Mouse (Mus musculus) embryonic facial prominence, embryonic 11.5 days (tissue): Measurements from ENCODE around the gene Mrps18b. TPM values are rescaled to one million over a fixed set of nuclear protein-coding genes. Genes with fewer than 3 reads are reported as not detected.

Source experiments
- ATAC-seq: fragments of 200-750 bp; cut with Nextera tagmentation; replicated peaks from 2 replicates; pipeline ENCODE4 v1.8.0; 2017; ENCODE audit warnings: low read depth; ENCODE audit not compliant: insufficient number of reproducible peaks, low FRiP score, low TSS enrichment
- DNase-seq: peaks from one replicate; pipeline ENCODE4 v3.0.0-alpha.2; 2015; ENCODE audit warnings: low spot score
- H3K27ac ChIP-seq: fragments of 300-500 bp; sonication (generic); replicated peaks from 2 replicates; pipeline ENCODE4 v1.5.1; 2014; ENCODE audit warnings: mild to moderate bottlenecking, low read depth, low read length, control low read depth
- H3K27me3 ChIP-seq: fragments of 300-500 bp; sonication (generic); 2 replicates; pipeline ENCODE4 v1.6.1; 2014; ENCODE audit warnings: mild to moderate bottlenecking, low read length, moderate library complexity, mixed read lengths; ENCODE audit not compliant: control insufficient read depth, insufficient read depth
- H3K36me3 ChIP-seq: fragments of 300-500 bp; sonication (generic); replicated peaks from 2 replicates; pipeline ENCODE4 v1.6.1; 2014; ENCODE audit warnings: low read depth, mild to moderate bottlenecking, low read length, moderate library complexity, mixed read lengths; ENCODE audit not compliant: control insufficient read depth, insufficient read depth
- H3K4me1 ChIP-seq: fragments of 300-500 bp; sonication (generic); 2 replicates; pipeline ENCODE4 v1.6.1; 2014; ENCODE audit warnings: low read length, mixed read lengths; ENCODE audit not compliant: control insufficient read depth, insufficient read depth
- H3K4me2 ChIP-seq: fragments of 300-500 bp; sonication (generic); 2 replicates; pipeline ENCODE4 v1.6.1; 2014; ENCODE audit warnings: low read depth, mild to moderate bottlenecking, control low read depth, low read length, moderate library complexity
- H3K4me3 ChIP-seq: fragments of 300-500 bp; sonication (generic); 2 replicates; pipeline ENCODE4 v1.5.1; 2014; ENCODE audit warnings: low read depth, low read length, control low read depth
- H3K9ac ChIP-seq: fragments of 300-500 bp; sonication (generic); replicated peaks from 2 replicates; pipeline ENCODE4 v1.6.1; 2014; ENCODE audit warnings: mild to moderate bottlenecking, control low read depth, low read length
- H3K9me3 ChIP-seq: fragments of 300-500 bp; sonication (generic); replicated peaks from 2 replicates; pipeline ENCODE4 v1.6.1; 2016; ENCODE audit warnings: mild to moderate bottlenecking, low read length, inconsistent platforms, mixed read lengths; ENCODE audit not compliant: control insufficient read depth
- WGBS: fragments of 180-500 bp; shearing (Covaris S2); extraction: QIAGEN DNeasy Blood & Tissue Kit; methylation state at CpG from one replicate; pipeline ENCODE4 v1.1.7; 2014; 5-methylcytosine and 5-hydroxymethylcytosine counted together
- polyA plus RNA-seq: library from polyadenylated mRNA; unstranded; fragments of >200 nt; fragmentation: Nextera tagmentation; extraction: Ambion mirVana; gene quantifications from 2 replicates; pipeline ENCODE4 v1.2.1, GENCODE M21; 2014

The Mrps18b gene
- polyA plus RNA-seq, 1 experiment from 2014 or later = 69.5 TPM

DNA sequence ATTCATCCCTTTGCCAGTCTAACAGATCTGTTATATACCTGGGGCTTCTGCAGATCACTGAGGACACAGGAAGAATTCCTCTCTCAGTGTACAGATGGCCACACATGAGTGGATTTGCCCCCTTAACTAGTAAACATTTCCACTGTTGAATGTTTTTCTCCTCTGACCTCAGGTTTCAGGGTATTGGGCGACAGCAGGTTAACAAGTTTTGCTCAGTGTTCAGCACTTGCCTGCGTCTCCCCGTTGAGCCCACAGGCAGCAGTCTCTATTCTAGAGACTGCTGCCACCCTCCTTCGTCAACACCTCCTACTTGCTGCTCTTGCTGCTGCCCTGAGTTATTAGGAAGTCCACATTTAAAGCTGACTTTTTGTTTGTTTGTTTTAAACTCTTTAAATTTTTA, 5.5 kb upstream of the Mrps18b start:
- Histone ChIP-seq H3K27ac (no peak overlapping the region), H3K4me2 (no peak overlapping the region), H3K4me1 (no peaks in the 10 kb centered on the region; the same call in 1 of the 2 replicates), H3K27me3 (no peaks in the 10 kb centered on the region), H3K4me3 (no peak overlapping the region), H3K36me3 (peaks cover 10% of the 10 kb centered on the region), H3K9me3 (no peaks in the 10 kb centered on the region), H3K9ac (no peak overlapping the region)
- WGBS = 83% methylated on average over 4 of the region's 4 CpGs
- no peak for DNase-seq
- ATAC-seq = no peak

DNA sequence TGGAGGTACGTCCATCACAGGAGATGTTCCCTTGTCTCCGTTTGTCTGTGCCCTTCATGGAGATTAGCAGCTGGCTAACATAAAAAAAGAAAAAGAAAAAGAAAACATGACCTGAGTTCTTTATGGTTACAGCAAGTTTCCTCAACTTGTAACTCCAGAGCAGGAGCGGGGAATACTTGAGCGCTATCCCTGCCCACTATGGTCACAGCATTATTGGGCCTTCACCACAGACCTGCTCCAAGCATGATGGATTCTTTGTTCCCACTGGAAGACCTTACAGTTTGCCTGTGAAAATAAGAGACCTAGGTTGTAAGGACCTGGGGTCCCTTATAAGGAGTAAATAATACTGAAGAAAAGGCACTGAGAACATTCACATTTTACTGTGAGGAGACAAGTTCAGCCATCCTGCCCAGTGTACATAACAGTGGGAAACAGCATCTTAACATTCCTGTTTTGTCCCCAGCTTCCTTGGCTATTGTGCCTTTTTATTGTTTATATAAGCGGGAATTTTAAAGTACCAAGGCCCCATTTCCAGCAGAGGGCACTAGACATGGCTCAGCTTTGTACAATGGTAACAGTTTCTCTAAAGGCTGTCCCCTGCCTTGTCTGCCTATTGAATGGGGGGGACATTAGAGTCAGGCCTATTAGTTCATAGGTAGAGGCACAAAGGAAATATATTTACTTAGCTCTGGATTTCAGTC, 4.8 kb upstream of the Mrps18b start:
- Histone ChIP-seq H3K36me3 (peaks cover 8% of the 10 kb centered on the region), H3K4me3 (no peak overlapping the region), H3K9ac (no peak overlapping the region), H3K9me3 (no peaks in the 10 kb centered on the region), H3K4me2 (no peak overlapping the region), H3K4me1 (no peaks in the 10 kb centered on the region; the same call in 1 of the 2 replicates), H3K27ac (no peak overlapping the region), H3K27me3 (no peaks in the 10 kb centered on the region)
- 79% methylated on average over 5 of the region's 5 CpGs for WGBS
- ATAC-seq (no peak), DNase-seq (peak; percentile 79)

DNA sequence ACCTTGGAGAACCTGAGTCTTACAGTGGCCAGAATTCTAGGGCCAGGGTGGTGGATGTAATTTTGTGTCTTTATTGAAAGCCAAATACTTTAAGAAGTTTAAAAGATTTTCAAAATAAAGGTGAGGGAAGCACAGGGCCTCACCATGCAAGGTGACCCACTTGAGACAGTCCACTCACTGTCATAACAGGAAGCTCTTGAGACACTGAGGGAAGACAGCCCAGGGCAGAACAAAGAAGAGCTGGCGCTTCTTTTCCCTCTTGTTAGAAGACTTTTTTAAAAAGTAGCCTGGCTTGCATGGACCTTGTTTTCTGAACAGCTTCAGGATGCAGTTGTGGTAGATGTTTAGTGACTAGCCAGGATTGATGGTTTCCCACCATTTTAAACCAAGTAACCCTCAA, 4.2 kb upstream of the Mrps18b start:
- Histone ChIP-seq H3K36me3 (peaks cover 8% of the 10 kb centered on the region), H3K9ac (no peak overlapping the region), H3K4me2 (peak overlapping the region; percentile 1; the same call in 1 of the 2 replicates)

DNA sequence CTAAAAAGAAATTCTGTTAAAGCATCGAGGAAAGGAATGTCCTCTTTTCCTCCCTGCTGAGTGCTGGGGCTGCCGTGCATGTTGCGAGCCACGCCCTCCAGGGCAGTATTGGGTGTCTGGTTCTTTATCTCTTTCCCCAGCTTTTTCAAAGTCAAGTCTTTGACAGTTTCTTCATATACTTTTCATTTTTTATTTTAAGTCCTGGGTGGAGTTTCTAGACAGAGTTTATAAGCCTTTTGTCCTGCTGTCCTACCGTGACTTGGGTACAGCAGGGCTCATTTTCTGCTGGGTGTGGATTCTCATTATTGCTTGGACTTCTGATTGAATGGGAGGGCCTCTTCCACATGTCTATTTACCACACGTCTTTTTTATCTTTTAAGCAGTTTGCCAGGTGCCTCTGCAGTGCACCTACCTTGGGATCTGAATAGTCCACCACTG, 3.7 kb upstream of the Mrps18b start:
- no peaks in the 10 kb centered on the region for H3K27me3 ChIP-seq
- H3K9ac ChIP-seq = no peak overlapping the region; the same call in 1 of the 2 replicates
- DNase-seq = no peak
- no peaks in the 10 kb centered on the region; the same call in 1 of the 2 replicates for H3K4me1 ChIP-seq
- no peak overlapping the region for H3K4me3 ChIP-seq
- H3K9me3 ChIP-seq = no peaks in the 10 kb centered on the region
- no peak overlapping the region; the same call in 1 of the 2 replicates for H3K27ac ChIP-seq
- no peak for ATAC-seq
- peaks cover 6% of the 10 kb centered on the region for H3K36me3 ChIP-seq
- 66% methylated on average over 6 of the region's 6 CpGs for WGBS
- 0 out of 2 replicates have a peak overlapping the region, but pooled peaks have one; percentile 50 for H3K4me2 ChIP-seq

More for the DNA sequence above, 4.2 kb upstream of the Mrps18b start:
- no peak overlapping the region for H3K4me3 ChIP-seq
- 77% methylated on average over 1 of the region's 1 CpGs for WGBS
- H3K4me1 ChIP-seq = no peaks in the 10 kb centered on the region; the same call in 1 of the 2 replicates
- no peak overlapping the region; the same call in 1 of the 2 replicates for H3K27ac ChIP-seq
- H3K9me3 ChIP-seq = no peaks in the 10 kb centered on the region
- DNase-seq (no peak), ATAC-seq (no peak)
- no peaks in the 10 kb centered on the region for H3K27me3 ChIP-seq

DNA sequence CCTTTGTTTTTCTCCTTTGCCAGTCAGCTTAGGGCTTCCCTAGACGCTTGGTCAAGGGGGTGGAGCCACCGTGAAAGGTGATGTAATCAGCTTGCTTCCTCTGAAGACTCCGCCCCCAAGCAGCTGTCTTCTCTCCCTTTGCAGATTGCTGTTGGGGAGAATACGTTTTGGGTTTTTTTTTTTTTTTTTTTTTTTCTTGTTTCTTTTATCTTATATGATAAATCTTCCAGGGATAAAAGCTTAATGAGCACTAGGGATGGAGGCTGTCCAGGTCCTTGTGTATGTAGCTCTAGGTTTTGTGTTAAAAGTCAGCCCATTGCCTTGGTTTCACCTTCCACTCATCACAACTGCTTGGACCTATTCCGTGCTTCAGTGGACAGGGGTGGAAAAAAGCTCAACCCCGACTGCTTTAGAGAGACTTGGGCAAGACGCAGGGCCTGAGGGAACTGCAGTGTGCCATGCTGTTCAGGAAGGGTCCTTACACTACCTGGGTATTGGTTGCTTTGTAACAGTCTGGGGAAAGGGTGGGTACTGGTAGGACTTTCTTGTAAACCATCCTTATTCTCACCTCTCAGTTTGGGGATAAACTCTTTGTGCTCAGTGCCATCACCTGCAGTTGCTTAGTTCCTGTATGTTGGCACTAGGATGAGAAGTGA, 3.0 kb upstream of the Mrps18b start:
- no peak; the same call in 1 of the 2 replicates for ATAC-seq
- H3K36me3 ChIP-seq = peaks cover 5% of the 10 kb centered on the region; the same call in 1 of the 2 replicates

DNA sequence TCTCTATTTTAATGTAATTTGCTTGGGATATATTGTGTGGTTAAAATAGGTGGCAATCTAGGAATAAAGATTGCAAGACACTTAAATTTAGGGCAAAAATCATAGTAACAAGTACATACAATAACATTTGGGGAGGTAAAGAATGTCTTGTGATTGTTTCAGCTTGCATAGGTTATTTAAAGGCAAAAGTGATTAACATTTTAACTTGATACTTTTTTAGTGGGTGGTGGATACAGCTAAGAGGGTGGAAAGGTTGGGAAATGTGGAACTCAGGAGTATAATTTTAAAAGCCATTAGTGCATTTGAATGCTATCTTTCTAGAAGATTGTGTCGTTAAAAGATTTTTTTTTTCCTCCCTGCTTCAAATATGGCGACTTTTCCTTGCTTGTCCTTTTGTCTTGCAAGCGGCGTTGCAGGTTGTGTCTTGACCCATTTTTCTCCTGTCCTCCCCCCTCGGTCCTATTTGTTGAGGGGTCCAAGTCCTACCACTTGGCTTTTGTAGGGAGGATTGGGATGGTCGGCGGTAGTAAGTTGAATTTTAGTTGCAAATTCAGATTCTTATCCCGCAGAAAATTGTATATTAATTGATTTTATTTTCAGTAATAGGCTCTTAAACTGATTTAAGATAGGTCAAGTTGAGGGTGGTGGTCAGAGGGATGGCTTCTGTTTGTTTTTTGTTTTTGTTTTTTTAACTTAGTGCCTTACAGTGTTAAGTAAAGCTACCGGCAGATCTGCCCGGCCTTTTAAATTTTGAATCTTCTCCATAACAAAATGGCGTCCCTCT, 2.3 kb upstream of the Mrps18b start:
- H3K27me3 ChIP-seq = no peaks in the 10 kb centered on the region
- H3K4me3 ChIP-seq = peak overlapping the region; percentile 72
- 0% methylated on average over 11 of the region's 11 CpGs for WGBS
- no peaks in the 10 kb centered on the region; the same call in 1 of the 2 replicates for H3K4me1 ChIP-seq
- peak overlapping the region; percentile 99 for H3K9ac ChIP-seq
- peak overlapping the region; percentile 97 for H3K4me2 ChIP-seq
- no peaks in the 10 kb centered on the region for H3K9me3 ChIP-seq
- no peaks in the 10 kb centered on the region for H3K36me3 ChIP-seq
- peak; percentile 74 for DNase-seq
- ATAC-seq = no peak
- H3K27ac ChIP-seq = peak overlapping the region; percentile 95

More for the DNA sequence above, 3.0 kb upstream of the Mrps18b start:
- WGBS = 16% methylated on average over 7 of the region's 7 CpGs
- H3K4me3 ChIP-seq = peak overlapping the region; percentile 72
- no peaks in the 10 kb centered on the region for H3K27me3 ChIP-seq
- H3K27ac ChIP-seq = peak overlapping the region; percentile 95; the same call in 1 of the 2 replicates
- no peaks in the 10 kb centered on the region; the same call in 1 of the 2 replicates for H3K4me1 ChIP-seq
- H3K9me3 ChIP-seq = no peaks in the 10 kb centered on the region
- H3K9ac ChIP-seq = peak overlapping the region; percentile 83
- peak; percentile 97 for DNase-seq
- H3K4me2 ChIP-seq = peak overlapping the region; percentile 97

DNA sequence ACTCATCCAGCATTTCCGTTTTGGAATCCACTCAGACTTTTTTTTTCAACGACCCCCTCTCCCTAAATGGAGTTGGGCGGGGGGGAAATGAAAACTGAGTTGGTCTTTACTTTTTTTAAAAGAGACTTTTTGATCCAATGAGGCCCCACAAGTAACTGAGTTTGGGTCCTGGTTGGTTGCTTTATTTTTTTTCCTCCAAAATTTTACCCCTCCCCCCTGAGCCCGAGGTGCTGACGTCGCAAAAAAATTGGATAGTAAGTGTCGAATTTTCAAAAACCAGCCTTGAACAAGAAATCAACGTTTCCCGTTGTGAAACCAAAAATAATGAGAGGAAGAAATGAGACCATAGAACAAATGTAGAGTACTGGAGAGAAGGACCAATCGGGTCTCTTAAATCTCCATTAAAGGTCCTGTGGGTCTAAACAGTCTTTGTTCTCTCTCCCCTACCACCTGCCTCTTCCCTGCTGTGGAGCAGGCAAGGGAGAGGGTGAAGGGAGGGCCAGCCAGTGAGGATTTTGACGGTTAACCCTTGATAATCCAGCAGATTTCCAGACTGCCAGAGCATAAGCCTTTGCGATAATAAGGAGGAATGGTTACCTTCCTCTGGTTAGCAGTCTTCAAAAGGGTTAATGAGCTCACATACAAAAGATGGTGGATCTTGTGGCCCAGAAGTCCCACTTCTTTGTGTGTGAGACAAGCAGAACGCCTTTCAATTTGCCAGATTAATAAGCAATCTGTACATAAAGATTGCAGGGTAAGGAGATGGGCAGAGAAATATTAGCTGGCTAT, 1.5 kb upstream of the Mrps18b start:
- Histone ChIP-seq H3K36me3 (no peaks in the 10 kb centered on the region), H3K9ac (peak overlapping the region; percentile 99), H3K27ac (peak overlapping the region; percentile 95), H3K27me3 (no peaks in the 10 kb centered on the region), H3K4me2 (peak overlapping the region; percentile 97), H3K4me1 (no peaks in the 10 kb centered on the region; the same call in 1 of the 2 replicates), H3K9me3 (no peaks in the 10 kb centered on the region), H3K4me3 (peak overlapping the region; percentile 72)
- peak; percentile 76 for DNase-seq
- ATAC-seq = no peak
- WGBS = under 1% methylated on average over 13 of the region's 13 CpGs
